Mouse (Mus musculus) liver, embryonic 13.5 days (tissue): ENCODE results near the gene Gcgr. TPM values are rescaled to one million over a fixed set of nuclear protein-coding genes. Genes with fewer than 3 reads are reported as not detected.

ENCODE experiments used
- ATAC-seq: fragments of 200-750 bp; cut with Nextera tagmentation; 2 replicates; pipeline ENCODE4 v1.8.0; 2017; ENCODE audit warnings: low read depth, mild to moderate bottlenecking, moderate number of reproducible peaks, moderate library complexity
- DNase-seq: peaks from one replicate; pipeline ENCODE4 v3.0.0; 2022
- H3K27ac ChIP-seq: fragments of 300-500 bp; sonication (generic); 2 replicates; pipeline ENCODE4 v1.5.1; 2015; ENCODE audit warnings: moderate library complexity, mild to moderate bottlenecking, inconsistent platforms
- H3K27me3 ChIP-seq: fragments of 300-500 bp; sonication (generic); 2 replicates; pipeline ENCODE4 v1.6.1; 2015; ENCODE audit warnings: mild to moderate bottlenecking, inconsistent platforms
- H3K36me3 ChIP-seq: fragments of 300-500 bp; sonication (generic); 2 replicates; pipeline ENCODE4 v1.6.1; 2015; ENCODE audit warnings: mild to moderate bottlenecking, inconsistent platforms
- H3K4me1 ChIP-seq: fragments of 300-500 bp; sonication (generic); replicated peaks from 2 replicates; pipeline ENCODE4 v1.6.1; 2015; ENCODE audit warnings: inconsistent platforms
- H3K4me2 ChIP-seq: fragments of 300-500 bp; sonication (generic); 2 replicates; pipeline ENCODE4 v1.6.1; 2015; ENCODE audit warnings: inconsistent platforms, mild to moderate bottlenecking, moderate library complexity
- H3K4me3 ChIP-seq: fragments of 300-500 bp; sonication (generic); replicated peaks from 2 replicates; pipeline ENCODE4 v1.5.1; 2015; ENCODE audit warnings: mild to moderate bottlenecking, inconsistent platforms
- H3K9ac ChIP-seq: fragments of 300-500 bp; sonication (generic); 2 replicates; pipeline ENCODE4 v1.6.1; 2015; ENCODE audit warnings: mild to moderate bottlenecking, inconsistent platforms
- H3K9me3 ChIP-seq: fragments of 300-500 bp; sonication (generic); replicated peaks from 2 replicates; pipeline ENCODE4 v1.6.1; 2016; ENCODE audit warnings: inconsistent platforms
- WGBS: fragments of 180-500 bp; shearing (Covaris S2); methylation state at CpG from one replicate; pipeline ENCODE4 v1.1.7; 2015; ENCODE audit not compliant: insufficient replicate concordance; 5-methylcytosine and 5-hydroxymethylcytosine counted together
- polyA plus RNA-seq: library from polyadenylated mRNA; unstranded; fragments of >200 nt; fragmentation: Nextera tagmentation; extraction: Ambion mirVana; gene quantifications from 2 replicates; pipeline ENCODE4 v1.2.1, GENCODE M21; 2015

Gene Gcgr
- polyA plus RNA-seq: 10.0 and 10.7 TPM in 2 replicates

DNA sequence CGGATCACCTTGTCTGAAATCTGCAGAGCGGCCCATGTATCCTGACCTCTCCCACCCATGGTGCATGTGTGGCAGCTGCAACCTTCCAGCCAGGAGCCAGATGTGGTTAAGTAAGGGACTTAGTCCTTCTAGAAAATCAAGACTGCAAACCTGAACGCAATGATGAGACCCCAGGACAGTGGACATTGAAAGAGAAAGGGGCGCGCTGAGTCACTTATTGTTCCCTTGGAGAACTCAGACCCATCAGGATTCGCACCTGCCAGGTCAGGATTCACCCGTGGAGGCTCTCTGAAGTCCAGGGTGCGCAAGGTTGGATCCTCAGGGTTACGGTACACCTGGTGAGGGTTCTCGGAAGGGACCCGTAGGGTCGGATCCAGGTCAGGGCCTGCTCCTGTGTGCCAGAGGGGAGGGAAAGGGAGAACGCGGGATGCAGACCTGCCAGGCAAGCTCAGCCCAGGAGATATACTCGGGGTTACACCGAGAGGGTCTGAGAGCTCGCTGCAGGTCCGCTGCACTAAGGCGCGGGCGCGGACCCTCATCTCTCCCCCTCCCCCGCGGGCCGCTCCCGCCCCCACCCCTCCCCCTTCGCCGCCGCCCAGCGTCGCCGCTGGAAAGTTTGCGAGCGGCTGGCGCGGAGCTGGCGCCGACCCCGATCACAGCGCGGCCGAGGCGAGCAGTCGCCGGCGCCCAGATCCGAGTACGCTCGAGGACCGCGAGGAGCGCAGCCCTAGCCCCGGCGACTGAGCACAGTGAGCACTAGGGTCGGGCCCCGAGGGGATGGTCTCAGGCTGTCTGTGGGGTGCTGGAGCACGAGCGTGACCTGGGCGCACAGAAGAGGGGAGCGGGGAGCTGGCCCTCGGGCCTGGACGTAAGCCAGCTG, at the start of gene Gcgr:
Gene Gcgr, plus strand, starts transcription at position 615 of the 880 bp plus-strand sequence.
- DNase-seq: no peak
- Histone ChIP-seq H3K27me3 (peaks cover 74% of the 10 kb centered on the region), H3K4me1 (peaks cover 31% of the 10 kb centered on the region), H3K27ac (peak within 1 kb of the TSS; percentile 29), H3K36me3 (no peaks in the 10 kb centered on the region), H3K9ac (peak within 1 kb of the TSS; percentile 65), H3K4me2 (peak within 1 kb of the TSS; percentile 61), H3K4me3 (peak within 1 kb of the TSS; percentile 54), H3K9me3 (no peaks in the 10 kb centered on the region)
- ATAC-seq: no peak; the same call in 1 of the 2 replicates
- 10% methylated on average over 62 of the region's 62 CpGs for WGBS

DNA sequence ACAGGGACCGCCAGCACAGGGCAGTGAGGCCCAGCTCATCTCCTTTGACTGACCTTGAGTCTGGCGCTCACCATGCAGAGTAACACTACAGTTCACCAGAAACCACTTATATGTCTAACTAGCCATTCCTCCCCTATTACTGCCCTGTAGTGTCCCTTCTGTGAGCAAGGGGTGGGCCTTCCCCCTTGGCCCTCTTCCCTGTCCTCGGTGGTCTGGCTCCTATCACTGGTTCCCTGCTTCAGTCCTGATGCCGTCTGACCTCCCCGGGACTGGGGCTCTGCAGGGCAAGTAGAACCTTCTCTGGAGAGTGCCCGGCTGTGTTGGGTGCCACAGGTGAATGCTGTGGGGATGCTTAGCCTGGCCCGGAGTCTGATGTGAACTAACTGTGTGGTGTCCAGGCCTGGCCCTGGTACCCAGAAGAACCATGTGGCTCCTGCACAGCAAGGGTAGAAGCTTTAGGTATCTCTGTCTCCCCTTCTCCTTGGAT, 47.0 kb upstream of the Gcgr start:
- DNase-seq: no peak
- Histone ChIP-seq H3K27ac (peak overlapping the region; percentile 60), H3K4me2 (peak overlapping the region; percentile 92), H3K36me3 (peaks cover 83% of the 10 kb centered on the region), H3K9ac (peak overlapping the region; percentile 93), H3K27me3 (no peaks in the 10 kb centered on the region), H3K4me3 (peak overlapping the region; percentile 85), H3K9me3 (no peaks in the 10 kb centered on the region), H3K4me1 (peaks cover 46% of the 10 kb centered on the region)
- WGBS: 82% methylated on average over 7 of the region's 7 CpGs
- ATAC-seq: no peak

DNA sequence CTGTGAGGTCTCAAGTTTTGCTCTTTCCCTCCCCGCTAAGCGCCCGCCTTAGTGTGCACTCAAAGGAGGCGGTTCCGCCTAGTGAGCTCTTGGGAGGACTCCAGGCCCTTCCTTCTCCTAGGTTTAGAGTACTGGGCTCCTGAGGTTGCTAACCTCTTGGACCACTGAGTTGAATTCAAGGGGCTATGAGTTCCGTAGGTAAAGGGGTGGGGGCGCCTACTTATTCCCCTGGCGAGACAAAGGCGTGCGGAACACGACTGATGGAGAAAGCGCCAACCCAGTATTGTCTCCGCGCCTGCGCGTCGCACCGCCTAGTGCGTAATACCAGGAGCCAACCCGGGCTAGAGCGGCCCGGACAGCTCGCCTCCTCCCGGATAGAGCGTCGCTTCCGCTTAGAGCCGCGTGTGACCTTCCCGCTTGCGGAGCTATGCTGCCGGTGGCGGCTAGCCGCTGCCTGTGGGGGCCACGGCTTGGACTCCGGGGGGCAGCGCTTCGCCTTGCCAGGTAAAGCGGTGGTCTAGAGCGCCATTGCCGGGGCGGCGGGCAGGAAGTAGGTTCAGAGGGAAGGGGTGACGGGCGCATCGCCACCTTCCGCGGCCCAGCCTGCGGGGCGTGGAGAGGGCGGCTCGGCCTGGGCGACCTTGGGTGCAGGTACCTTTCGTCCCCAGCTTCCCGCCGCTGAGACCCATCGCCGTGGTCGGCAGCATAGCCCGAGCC, 46.1 kb upstream of the Gcgr start, which contains the start of gene Mrpl12:
Gene Mrpl12, plus strand, starts transcription at position 349 of the 717 bp plus-strand sequence.
- Histone ChIP-seq H3K4me2 (peak within 1 kb of the TSS; percentile 92), H3K9ac (peak within 1 kb of the TSS; percentile 93), H3K4me1 (peaks cover 56% of the 10 kb centered on the region), H3K27me3 (no peaks in the 10 kb centered on the region), H3K36me3 (peaks cover 81% of the 10 kb centered on the region), H3K4me3 (peak within 1 kb of the TSS; percentile 85), H3K9me3 (no peaks in the 10 kb centered on the region), H3K27ac (peak within 1 kb of the TSS; percentile 80)
- WGBS: under 1% methylated on average over 60 of the region's 60 CpGs
- ATAC-seq: peak; percentile 89
- peak; percentile 82 for DNase-seq

DNA sequence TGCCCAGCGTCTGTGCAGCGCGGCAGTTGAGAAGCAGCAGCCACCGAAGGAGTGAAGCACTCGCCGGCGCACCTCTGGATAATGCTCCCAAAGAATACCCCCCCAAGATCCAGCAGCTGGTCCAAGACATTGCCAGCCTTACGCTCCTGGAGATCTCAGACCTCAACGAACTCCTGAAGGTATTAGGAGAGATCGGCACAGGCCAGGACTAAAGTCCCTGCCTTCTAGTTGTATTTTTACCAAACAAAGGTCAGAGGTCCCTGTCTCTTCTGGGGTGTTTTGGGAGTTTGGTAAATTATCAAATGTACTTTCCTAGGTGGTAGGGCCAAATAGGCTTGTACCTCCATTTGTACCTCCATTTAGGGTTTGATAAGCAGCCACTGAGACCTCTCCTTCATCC, 45.2 kb upstream of the Gcgr start:
- peaks cover 80% of the 10 kb centered on the region for H3K36me3 ChIP-seq
- WGBS: 2% methylated on average over 10 of the region's 10 CpGs
- H3K27ac ChIP-seq: peak overlapping the region; percentile 80
- H3K4me2 ChIP-seq: peak overlapping the region; percentile 92
- H3K4me1 ChIP-seq: peaks cover 64% of the 10 kb centered on the region
- H3K27me3 ChIP-seq: no peaks in the 10 kb centered on the region
- H3K9ac ChIP-seq: peak overlapping the region; percentile 93
- ATAC-seq: no peak
- H3K9me3 ChIP-seq: no peaks in the 10 kb centered on the region
- no peak for DNase-seq
- H3K4me3 ChIP-seq: peak overlapping the region; percentile 85

DNA sequence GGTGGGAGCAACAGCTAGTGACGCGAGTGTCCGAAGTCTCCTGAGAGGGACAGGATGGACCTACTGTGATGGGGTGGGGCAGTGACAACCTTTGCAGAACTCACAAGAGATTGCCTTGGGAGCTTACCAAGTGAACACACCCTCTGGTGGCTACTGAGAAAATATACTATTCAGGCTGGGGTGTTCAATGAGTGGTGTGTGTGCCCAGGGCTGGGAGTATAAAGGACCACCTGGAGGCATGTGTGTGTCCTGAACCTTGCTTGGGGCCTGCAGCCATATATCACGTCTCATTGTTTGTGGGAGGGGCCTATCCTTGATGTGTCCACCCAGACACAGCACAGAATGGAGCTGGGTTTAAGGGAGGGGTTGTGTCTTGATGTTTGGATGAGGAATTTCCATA, 42.0 kb upstream of the Gcgr start:
- ATAC-seq (no peak), DNase-seq (no peak)
- Histone ChIP-seq H3K27me3 (no peaks in the 10 kb centered on the region), H3K4me2 (no peak overlapping the region), H3K4me1 (peaks cover 88% of the 10 kb centered on the region), H3K36me3 (peaks cover 50% of the 10 kb centered on the region), H3K27ac (peak overlapping the region; percentile 24; the same call in 1 of the 2 replicates), H3K9me3 (no peaks in the 10 kb centered on the region), H3K4me3 (no peak overlapping the region), H3K9ac (no peak overlapping the region)
- WGBS: 69% methylated on average over 4 of the region's 4 CpGs

DNA sequence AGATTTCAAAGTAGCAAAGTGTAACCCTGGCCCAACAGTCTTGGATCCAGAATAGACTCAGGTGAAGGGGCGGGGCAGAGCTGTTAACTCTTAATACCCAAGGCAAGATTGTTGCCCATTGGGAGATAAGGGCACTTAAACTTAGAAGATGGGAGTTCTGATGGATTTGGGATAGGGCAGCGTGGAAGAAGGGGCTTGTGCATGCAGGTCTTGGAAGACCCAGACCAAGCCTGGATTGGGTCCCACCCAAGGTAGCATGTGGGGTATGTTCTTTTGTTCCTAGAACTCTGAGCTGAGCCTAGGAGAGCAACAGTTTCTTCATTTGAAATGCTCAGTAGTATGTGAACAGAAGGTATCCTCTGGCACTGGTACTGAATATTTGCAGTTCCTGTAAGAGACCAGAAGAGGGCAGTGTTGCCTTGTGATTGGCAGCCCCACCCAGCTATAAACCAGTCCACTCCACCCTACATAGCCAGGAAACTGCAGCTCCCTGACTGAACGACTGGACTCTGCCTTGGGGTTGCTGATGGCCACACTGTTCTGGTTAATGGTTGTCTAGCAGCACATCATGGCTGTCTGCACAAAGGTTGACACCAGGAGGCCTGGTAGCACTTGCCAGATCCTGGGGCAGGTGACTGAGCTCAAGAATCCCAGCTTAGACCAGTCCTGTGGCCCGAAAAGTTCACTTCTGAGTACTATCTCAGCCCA, 41.3 kb upstream of the Gcgr start:
- Histone ChIP-seq H3K9ac (peak overlapping the region; percentile 47; the same call in 1 of the 2 replicates), H3K36me3 (peaks cover 55% of the 10 kb centered on the region)
- peak; percentile 41 for ATAC-seq

DNA sequence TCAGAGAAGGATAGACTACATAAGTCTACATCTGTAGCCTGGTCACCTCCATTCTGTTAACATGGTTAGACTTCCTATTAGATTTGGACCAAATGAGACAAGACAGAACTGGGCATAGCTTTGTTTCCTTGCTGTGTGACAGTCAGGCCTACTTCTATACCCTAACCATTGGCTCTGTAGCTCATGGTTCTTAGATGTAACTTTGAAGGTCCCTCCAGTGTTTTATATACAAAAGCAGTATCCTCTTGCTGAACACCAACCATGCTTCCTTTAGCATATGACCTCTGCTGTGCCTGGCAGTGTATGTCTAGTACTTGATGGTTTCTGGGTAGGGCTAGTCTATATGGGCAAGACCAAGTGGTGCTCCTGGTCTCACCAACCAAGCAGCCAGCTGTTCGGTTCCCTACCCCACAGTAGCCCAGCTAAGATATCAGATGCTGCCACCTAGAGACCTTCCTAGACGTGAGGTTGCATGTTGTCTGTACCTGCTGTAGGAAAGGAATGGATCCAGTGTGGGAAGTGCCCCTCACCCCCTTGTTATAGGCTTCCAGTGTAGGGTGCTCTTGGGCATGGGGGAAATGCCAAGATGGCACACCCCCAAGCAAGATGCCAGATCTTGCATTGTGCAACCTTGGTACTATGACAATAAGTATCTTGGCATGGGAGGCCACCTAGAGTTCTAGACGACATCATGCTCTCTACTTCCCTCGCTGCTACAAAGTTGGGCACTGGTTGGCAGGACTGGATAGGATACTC, 40.0 kb upstream of the Gcgr start:
- DNase-seq (no peak), ATAC-seq (no peak)
- H3K27me3 ChIP-seq: no peaks in the 10 kb centered on the region
- H3K4me3 ChIP-seq: no peak overlapping the region
- WGBS: 30% methylated on average over 4 of the region's 4 CpGs
- peak overlapping the region; percentile 94 for H3K4me2 ChIP-seq
- H3K4me1 ChIP-seq: peaks cover 83% of the 10 kb centered on the region
- peak overlapping the region; percentile 94 for H3K27ac ChIP-seq
- H3K36me3 ChIP-seq: peaks cover 65% of the 10 kb centered on the region
- peak overlapping the region; percentile 18; the same call in 1 of the 2 replicates for H3K9ac ChIP-seq
- H3K9me3 ChIP-seq: no peaks in the 10 kb centered on the region

More for the DNA sequence above, 41.3 kb upstream of the Gcgr start:
- Histone ChIP-seq H3K4me1 (peaks cover 89% of the 10 kb centered on the region), H3K27me3 (no peaks in the 10 kb centered on the region), H3K27ac (peak overlapping the region; percentile 94), H3K4me2 (no peak overlapping the region), H3K9me3 (no peaks in the 10 kb centered on the region), H3K4me3 (no peak overlapping the region)
- peak; percentile 71 for DNase-seq
- WGBS: 56% methylated on average over 4 of the region's 4 CpGs

DNA sequence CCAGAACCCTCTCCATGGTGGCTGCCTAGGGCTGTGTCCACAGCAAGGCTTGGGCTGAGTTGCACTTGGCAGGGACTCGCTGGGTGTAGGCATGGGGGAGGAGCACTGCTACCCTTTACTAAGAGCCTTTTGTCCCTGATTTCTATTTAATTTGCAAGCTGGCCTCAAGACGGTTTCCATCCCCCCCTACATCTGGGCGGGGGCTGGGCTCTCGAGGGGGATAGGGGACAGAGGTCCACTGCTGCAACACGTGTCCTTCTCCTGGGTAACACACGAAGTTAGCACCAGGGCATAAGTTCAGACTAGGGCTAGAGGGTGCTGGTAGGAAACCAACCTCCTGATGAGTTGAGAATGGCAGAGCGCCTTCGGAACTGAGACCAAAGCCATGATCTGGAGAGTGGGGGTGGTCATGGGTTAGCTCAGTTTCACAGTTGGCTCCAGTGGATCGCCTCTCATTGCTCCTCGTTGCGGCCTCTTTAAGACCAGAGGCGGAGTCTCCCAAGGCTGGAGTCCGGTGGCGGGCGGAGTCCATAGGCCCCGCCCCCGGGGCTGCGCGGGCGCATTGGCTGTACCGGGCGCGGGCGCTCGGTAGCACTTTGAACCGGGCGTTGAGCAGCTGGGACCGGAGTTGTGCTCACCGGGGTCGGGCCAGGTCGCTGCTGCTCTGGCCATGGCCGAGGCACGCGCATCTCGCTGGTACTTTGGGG, 39.0 kb upstream of the Gcgr start, which contains the start of gene Slc25a10:
Gene Slc25a10, plus strand, starts transcription at position 524 of the 707 bp plus-strand sequence.
- peak within 1 kb of the TSS; percentile 94 for H3K4me3 ChIP-seq
- ATAC-seq (peak; percentile 86), DNase-seq (peak; percentile 88)
- H3K27me3 ChIP-seq: no peaks in the 10 kb centered on the region
- peak within 1 kb of the TSS; percentile 94 for H3K4me2 ChIP-seq
- H3K4me1 ChIP-seq: peaks cover 73% of the 10 kb centered on the region
- H3K9me3 ChIP-seq: no peaks in the 10 kb centered on the region
- WGBS: under 1% methylated on average over 35 of the region's 35 CpGs
- peaks cover 67% of the 10 kb centered on the region for H3K36me3 ChIP-seq
- peak within 1 kb of the TSS; percentile 94 for H3K27ac ChIP-seq
- H3K9ac ChIP-seq: peak within 1 kb of the TSS; percentile 95

DNA sequence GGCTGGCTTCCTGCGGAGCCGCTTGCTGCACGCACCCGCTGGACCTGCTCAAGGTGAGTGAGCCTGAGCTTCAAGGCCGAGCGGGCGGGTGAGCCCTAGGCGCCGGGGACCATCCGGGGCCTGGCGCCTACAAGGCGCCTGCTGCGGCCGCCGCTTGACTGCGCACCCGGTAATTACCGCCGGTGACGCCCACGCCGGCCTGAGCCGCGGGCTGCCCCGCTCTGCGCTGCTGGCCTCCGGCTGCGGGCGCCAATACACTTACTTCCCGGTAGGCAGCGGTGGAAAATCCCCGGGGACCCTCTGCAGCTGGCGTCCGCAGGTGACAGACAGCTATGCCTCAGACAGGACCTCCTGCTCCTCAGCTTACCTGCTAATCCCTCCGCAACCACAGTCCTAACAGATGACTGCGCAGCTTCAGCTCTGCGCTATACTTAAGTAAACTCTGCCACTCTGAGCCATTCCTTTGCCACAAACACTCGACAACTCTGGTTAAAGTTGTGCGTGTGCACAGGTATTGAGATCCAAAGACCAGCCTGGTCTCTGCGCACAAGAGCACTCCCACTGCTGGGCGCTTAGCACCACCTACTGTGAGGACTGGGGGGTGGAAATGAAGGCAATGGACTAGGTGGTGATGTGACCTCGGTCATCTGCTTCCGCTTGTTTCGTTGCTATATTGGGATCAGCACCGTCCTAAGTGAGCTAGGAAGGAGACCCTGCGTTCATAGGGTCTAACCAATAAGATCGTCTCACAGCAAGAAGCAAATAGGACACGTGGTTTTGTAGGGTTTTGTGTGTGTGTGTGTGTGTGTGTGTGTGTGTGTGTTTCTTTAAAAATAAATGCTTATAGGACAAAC, 38.2 kb upstream of the Gcgr start:
- H3K4me3 ChIP-seq: peak overlapping the region; percentile 94

More for the DNA sequence above, 38.2 kb upstream of the Gcgr start:
- Histone ChIP-seq H3K4me2 (peak overlapping the region; percentile 94), H3K27ac (peak overlapping the region; percentile 94), H3K9ac (peak overlapping the region; percentile 95), H3K36me3 (peaks cover 67% of the 10 kb centered on the region), H3K4me1 (peaks cover 65% of the 10 kb centered on the region), H3K27me3 (no peaks in the 10 kb centered on the region), H3K9me3 (no peaks in the 10 kb centered on the region)
- DNase-seq: peak; percentile 51
- under 1% methylated on average over 48 of the region's 48 CpGs for WGBS
- ATAC-seq: peak; percentile 65
